Mouse (Mus musculus): ENCODE measurements around the gene Tmem135. TPM values are rescaled to one million over a fixed set of nuclear protein-coding genes. Genes with fewer than 3 reads are reported as not detected.

The Tmem135 gene
- total and polyA plus RNA-seq, 3 experiments: 18.0 to 31.0 (median 30.0) TPM

DNA sequence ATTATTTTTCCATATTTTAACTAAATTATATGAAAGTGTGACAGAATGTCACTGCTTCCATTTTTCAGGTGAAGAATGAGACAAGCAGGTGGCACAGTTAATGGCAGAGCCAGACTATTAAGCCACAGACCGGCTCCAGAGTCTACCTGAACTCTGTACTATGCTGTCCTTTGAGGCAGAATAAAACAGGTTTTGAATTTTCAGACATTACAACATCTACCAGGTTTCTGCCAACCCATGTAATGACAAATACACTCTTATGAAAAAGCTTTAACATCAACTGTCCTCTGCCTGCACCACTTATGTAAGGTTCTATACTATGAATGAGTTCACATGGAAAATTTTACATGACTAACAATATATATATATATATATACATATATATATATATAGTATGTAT, 100.3 kb downstream of the Tmem135 start:
- no peak overlapping the region for H3K9ac ChIP-seq (ENCODE audit: insufficient read depth, low read depth)
- no peaks in the 10 kb centered on the region; the same call in 1 of the 2 replicates for H3K79me2 ChIP-seq (replicated peaks; ENCODE audit: control insufficient read depth, extremely low read depth, insufficient read depth, poor library complexity, severe bottlenecking)
- no peaks in the 10 kb centered on the region for H3K27me3 ChIP-seq (replicated peaks)
- H3K4me2 ChIP-seq (ENCODE audit: insufficient read depth, low read depth, poor library complexity, severe bottlenecking): no peak overlapping the region
- peaks cover 8 to 44% of the 10 kb centered on the region in 2 experiments for H3K36me3 ChIP-seq (replicated peaks in 1 of 2; ENCODE audit: control insufficient read depth in 1 of 2, insufficient read depth in 1 of 2, low read length in 1 of 2)
- no peak overlapping the region for H3K27ac ChIP-seq (ENCODE audit: insufficient read depth, low read depth)
- in situ Hi-C loops (cut with MboI; ENCODE audit: low pct_ligation_motif_present, low pct_unique_long_range_greater_than_20kb, low sequenced_read_pairs): no loop called here
- DNase-seq (ENCODE audit: extremely low read depth): no peak
- no peaks in the 10 kb centered on the region for H3K9me3 ChIP-seq (replicated peaks; ENCODE audit: low read length)
- peaks cover 0 to 12% of the 10 kb centered on the region in 2 experiments; a peak in 2 of 4 replicates for H3K4me1 ChIP-seq (ENCODE audit: control insufficient read depth in 1 of 2, insufficient read depth in 2 of 2)
- TF ChIP-seq EP300 (IDR thresholded peaks at IDR 0.05; ENCODE audit: low read length) (no peak), ZC3H11A (IDR thresholded peaks at IDR 0.05; ENCODE audit: low read depth, low read length) (no peak), E2F4 (IDR thresholded peaks at IDR 0.05; ENCODE audit: insufficient replicate concordance, low read depth, low read length) (no peak), MAFK (IDR thresholded peaks at IDR 0.05; ENCODE audit: insufficient replicate concordance, low read length) (no peak), HCFC1 (IDR thresholded peaks at IDR 0.05; ENCODE audit: low read depth, low read length) (no peak), BHLHE40 (IDR thresholded peaks at IDR 0.05; ENCODE audit: low read depth, low read length) (no peak), JUN (IDR thresholded peaks at IDR 0.05; ENCODE audit: insufficient read depth, low read depth, low read length) (no peak), UBTF (IDR thresholded peaks at IDR 0.05; ENCODE audit: low read depth, low read length) (no peak), MAZ (IDR thresholded peaks at IDR 0.05; ENCODE audit: low read depth, low read length) (no peak), NELFE (IDR thresholded peaks at IDR 0.05; ENCODE audit: low read depth, low read length) (no peak), CTCF (conservative IDR thresholded peaks at IDR 0.05 in 1 of 2, IDR thresholded peaks at IDR 0.05 in 1 of 2; ENCODE audit: low read depth in 2 of 2, low read length in 2 of 2) (no peak)
- dilution Hi-C loops (cut with MboI; ENCODE audit: extremely low pct_ligation_motif_present, extremely low pct_unique_long_range_greater_than_20kb, low sequenced_read_pairs): no loop called here
- no peak overlapping the region for H3K4me3 ChIP-seq (replicated peaks in 1 of 3; ENCODE audit: low read depth in 2 of 3, low read length in 2 of 3, poor library complexity in 1 of 3)

DNA sequence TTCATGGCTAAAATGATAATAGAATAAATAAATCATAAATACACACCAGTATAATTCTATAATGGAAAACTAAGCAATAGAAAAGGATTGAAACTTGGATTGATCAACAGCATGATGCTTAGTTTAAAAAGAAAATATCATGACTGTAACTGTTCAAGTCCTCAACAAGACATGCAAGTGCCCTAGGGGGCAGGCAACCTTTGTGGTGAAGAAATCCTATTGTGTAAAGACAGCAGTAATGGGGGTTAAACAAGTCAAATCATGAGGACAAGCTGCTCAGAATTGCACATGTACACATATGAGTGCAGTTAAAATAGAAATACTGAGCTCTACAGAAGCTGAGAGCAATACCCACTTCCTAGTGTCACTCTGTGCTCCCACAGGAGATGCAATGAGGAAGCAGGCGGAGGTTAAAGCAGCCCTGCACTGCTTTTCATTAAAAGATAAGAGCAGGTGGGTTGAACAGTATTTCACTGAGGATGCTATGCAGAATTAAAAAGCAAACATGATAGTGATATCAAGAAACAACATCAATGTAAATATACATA, 105.0 kb downstream of the Tmem135 start:
- H3K79me2 ChIP-seq (replicated peaks; ENCODE audit: control insufficient read depth, extremely low read depth, insufficient read depth, poor library complexity, severe bottlenecking): no peaks in the 10 kb centered on the region
- peaks cover 0 to 9% of the 10 kb centered on the region in 2 experiments; a peak in 2 of 4 replicates for H3K4me1 ChIP-seq (ENCODE audit: control insufficient read depth in 1 of 2, insufficient read depth in 2 of 2)
- no peaks in the 10 kb centered on the region for H3K9me3 ChIP-seq (replicated peaks; ENCODE audit: low read length)
- dilution Hi-C loops (cut with MboI; ENCODE audit: extremely low pct_ligation_motif_present, extremely low pct_unique_long_range_greater_than_20kb, low sequenced_read_pairs): no loop called here
- H3K4me2 ChIP-seq (ENCODE audit: insufficient read depth, low read depth, poor library complexity, severe bottlenecking): no peak overlapping the region
- no peak overlapping the region for H3K4me3 ChIP-seq (replicated peaks in 1 of 3; ENCODE audit: low read depth in 2 of 3, low read length in 2 of 3, poor library complexity in 1 of 3)
- H3K27me3 ChIP-seq (replicated peaks): no peaks in the 10 kb centered on the region
- TF ChIP-seq MAFK (IDR thresholded peaks at IDR 0.05; ENCODE audit: insufficient replicate concordance, low read length): no peak
- no peak for TF ChIP-seq MEF2A (IDR thresholded peaks at IDR 0.05; ENCODE audit: borderline replicate concordance, low read depth, low read length)
- no peak for TF ChIP-seq POLR2A (IDR thresholded peaks at IDR 0.05; ENCODE audit: low read depth, low read length)
- no peak for TF ChIP-seq SMC3 (IDR thresholded peaks at IDR 0.05; ENCODE audit: low read depth, low read length)
- no peak for TF ChIP-seq BHLHE40 (IDR thresholded peaks at IDR 0.05; ENCODE audit: low read depth, low read length)
- no peak for TF ChIP-seq TCF12 (IDR thresholded peaks at IDR 0.05; ENCODE audit: low read depth, low read length)
- TF ChIP-seq ZNF384 (IDR thresholded peaks at IDR 0.05; ENCODE audit: low read depth, low read length): no peak
- no peak for TF ChIP-seq NRF1 (IDR thresholded peaks at IDR 0.05; ENCODE audit: low read depth, low read length)
- TF ChIP-seq HCFC1 (IDR thresholded peaks at IDR 0.05; ENCODE audit: low read depth, low read length): no peak
- no peak for DNase-seq (ENCODE audit: extremely low read depth)
- H3K27ac ChIP-seq (ENCODE audit: insufficient read depth, low read depth): no peak overlapping the region
- no peak overlapping the region for H3K9ac ChIP-seq (ENCODE audit: insufficient read depth, low read depth)
- in situ Hi-C loops (cut with MboI; ENCODE audit: low pct_ligation_motif_present, low pct_unique_long_range_greater_than_20kb, low sequenced_read_pairs): no loop called here
- peaks cover 3 to 19% of the 10 kb centered on the region in 2 experiments for H3K36me3 ChIP-seq (replicated peaks in 1 of 2; ENCODE audit: control insufficient read depth in 1 of 2, insufficient read depth in 1 of 2, low read length in 1 of 2)

All from CH12.LX (cell line).